Mouse (Mus musculus): ENCODE data around the gene C1ra.
"Not testable (repeated sequence)": the region's sequence is repeated elsewhere in the genome, so short reads cannot be mapped to it uniquely, and the experiment has no call there.

C1ra gene

GRCm38 (mm10) chr6:124512355-124512836 is at the start of gene C1ra:
C1ra (plus strand) TSS chr6:124512405.
- H3K36me3 ChIP-seq (ENCODE audit: insufficient read depth, low read length): no peaks in the 10 kb centered on the region
- no peaks in the 10 kb centered on the region for H3K9me3 ChIP-seq (ENCODE audit: low read length)
- H3K4me3 ChIP-seq (replicated peaks; ENCODE audit: low read length): no peak within 1 kb of the TSS
- H3K4me1 ChIP-seq (replicated peaks; ENCODE audit: low read depth, low read length): peaks cover 14% of the 10 kb centered on the region
- TF ChIP-seq CTCF (conservative IDR thresholded peaks at IDR 0.05; ENCODE audit: low read length): peak; percentile 85
- TF ChIP-seq POU5F1 (IDR thresholded peaks at IDR 0.05; ENCODE audit: borderline replicate concordance, low read length): no peak
- TF ChIP-seq NANOG (IDR thresholded peaks at IDR 0.05; ENCODE audit: borderline replicate concordance, low read length): no peak
- no peaks in the 10 kb centered on the region for H3K27me3 ChIP-seq (ENCODE audit: insufficient read depth, low read length)

DNA sequence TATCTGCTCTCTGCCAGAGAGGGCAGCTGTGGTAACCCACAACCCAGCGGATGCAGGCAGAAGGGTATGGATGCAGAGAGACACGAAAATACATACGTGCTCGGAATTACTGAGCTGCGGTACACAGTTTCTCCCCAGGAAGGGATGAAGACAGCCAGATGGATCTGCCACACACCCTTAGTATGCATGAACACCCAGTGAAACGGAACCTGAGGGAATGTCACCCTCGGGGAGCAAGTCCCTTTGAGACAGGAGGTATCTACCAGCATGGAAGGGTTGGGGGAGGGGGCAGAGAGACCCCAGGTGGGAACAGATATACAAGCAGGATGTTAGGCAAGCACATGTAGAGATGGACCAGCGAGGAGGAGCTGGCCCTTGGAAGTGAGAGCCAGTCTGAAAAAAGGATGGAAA is 48.3 kb upstream of the C1ra start:
- Histone ChIP-seq H3K9me3 (ENCODE audit: low read length) (no peaks in the 10 kb centered on the region), H3K27me3 (ENCODE audit: insufficient read depth, low read length) (peaks cover 55% of the 10 kb centered on the region), H3K4me3 (replicated peaks; ENCODE audit: low read length) (peak overlapping the region; percentile 78), H3K4me1 (replicated peaks; ENCODE audit: low read depth, low read length) (peaks cover 37% of the 10 kb centered on the region), H3K36me3 (ENCODE audit: insufficient read depth, low read length) (no peaks in the 10 kb centered on the region; the same call in 1 of the 2 replicates)
- TF ChIP-seq NANOG (IDR thresholded peaks at IDR 0.05; ENCODE audit: borderline replicate concordance, low read length) (no peak), POU5F1 (IDR thresholded peaks at IDR 0.05; ENCODE audit: borderline replicate concordance, low read length) (no peak), CTCF (conservative IDR thresholded peaks at IDR 0.05; ENCODE audit: low read length) (no peak)

GRCm38 (mm10) chr6:124464305-124465271 is 47.6 kb upstream of the C1ra start, which contains the start of gene Clstn3:
Clstn3 (minus strand) TSS chr6:124464794.
- Histone ChIP-seq H3K27me3 (ENCODE audit: insufficient read depth, low read length) (peaks cover 56% of the 10 kb centered on the region), H3K36me3 (ENCODE audit: insufficient read depth, low read length) (no peaks in the 10 kb centered on the region; the same call in 1 of the 2 replicates), H3K9me3 (ENCODE audit: low read length) (no peaks in the 10 kb centered on the region), H3K4me3 (replicated peaks; ENCODE audit: low read length) (peak within 1 kb of the TSS; percentile 78), H3K4me1 (replicated peaks; ENCODE audit: low read depth, low read length) (peaks cover 31% of the 10 kb centered on the region)
- TF ChIP-seq CTCF (conservative IDR thresholded peaks at IDR 0.05; ENCODE audit: low read length) (no peak), POU5F1 (IDR thresholded peaks at IDR 0.05; ENCODE audit: borderline replicate concordance, low read length) (no peak), NANOG (IDR thresholded peaks at IDR 0.05; ENCODE audit: borderline replicate concordance, low read length) (no peak)

DNA sequence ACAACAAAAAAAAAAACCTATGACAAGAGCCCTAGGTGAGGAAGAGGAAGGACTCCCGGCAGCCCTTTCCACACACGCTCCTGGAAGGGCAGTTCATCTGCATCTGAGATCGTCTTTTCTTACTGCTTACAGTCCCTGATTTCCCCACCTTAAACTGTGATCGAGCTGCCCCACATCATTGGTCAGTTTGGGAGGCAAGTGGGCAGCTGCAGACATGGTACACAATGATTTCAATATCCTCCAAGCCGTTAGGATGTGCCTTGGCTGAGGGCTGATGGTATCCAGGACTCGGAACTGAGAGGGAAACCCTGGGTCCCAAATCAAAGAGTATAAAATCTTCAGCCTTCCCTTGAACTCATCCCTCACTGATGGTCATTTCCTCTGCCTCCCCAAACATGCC is 46.9 kb upstream of the C1ra start:
- peaks cover 63% of the 10 kb centered on the region for H3K27me3 ChIP-seq (ENCODE audit: insufficient read depth, low read length)
- H3K4me3 ChIP-seq (replicated peaks; ENCODE audit: low read length): peak overlapping the region; percentile 78
- no peaks in the 10 kb centered on the region; the same call in 1 of the 2 replicates for H3K36me3 ChIP-seq (ENCODE audit: insufficient read depth, low read length)
- TF ChIP-seq POU5F1 (IDR thresholded peaks at IDR 0.05; ENCODE audit: borderline replicate concordance, low read length): no peak
- TF ChIP-seq NANOG (IDR thresholded peaks at IDR 0.05; ENCODE audit: borderline replicate concordance, low read length): no peak
- TF ChIP-seq CTCF (conservative IDR thresholded peaks at IDR 0.05; ENCODE audit: low read length): no peak
- peaks cover 26% of the 10 kb centered on the region for H3K4me1 ChIP-seq (replicated peaks; ENCODE audit: low read depth, low read length)
- no peaks in the 10 kb centered on the region for H3K9me3 ChIP-seq (ENCODE audit: low read length)

DNA sequence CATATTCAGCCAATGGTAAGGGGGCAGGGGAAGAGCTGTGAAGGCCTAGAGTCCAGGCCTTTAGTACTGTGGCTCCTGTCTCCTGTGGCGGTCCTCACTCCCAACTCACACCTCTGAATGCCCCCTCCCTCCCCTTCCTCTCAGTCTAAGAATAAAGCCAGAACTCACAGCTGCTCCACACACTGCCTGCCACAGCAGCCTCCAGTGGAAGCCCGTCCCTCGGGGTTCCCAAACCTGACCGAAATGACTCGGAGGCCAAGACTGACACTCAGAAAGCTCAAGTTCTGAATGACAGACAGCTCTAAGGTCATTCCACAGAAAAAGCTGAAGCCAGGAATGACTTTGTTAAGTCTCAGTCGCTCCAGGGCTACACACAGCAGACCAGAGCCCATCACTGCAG is 46.5 kb upstream of the C1ra start:
- Histone ChIP-seq H3K9me3 (ENCODE audit: low read length) (no peaks in the 10 kb centered on the region), H3K4me3 (replicated peaks; ENCODE audit: low read length) (peak overlapping the region; percentile 78; the same call in 1 of the 2 replicates), H3K27me3 (ENCODE audit: insufficient read depth, low read length) (peaks cover 67% of the 10 kb centered on the region), H3K36me3 (ENCODE audit: insufficient read depth, low read length) (no peaks in the 10 kb centered on the region; the same call in 1 of the 2 replicates), H3K4me1 (replicated peaks; ENCODE audit: low read depth, low read length) (peaks cover 26% of the 10 kb centered on the region)
- TF ChIP-seq CTCF (conservative IDR thresholded peaks at IDR 0.05; ENCODE audit: low read length) (no peak), POU5F1 (IDR thresholded peaks at IDR 0.05; ENCODE audit: borderline replicate concordance, low read length) (no peak), NANOG (IDR thresholded peaks at IDR 0.05; ENCODE audit: borderline replicate concordance, low read length) (no peak)

DNA sequence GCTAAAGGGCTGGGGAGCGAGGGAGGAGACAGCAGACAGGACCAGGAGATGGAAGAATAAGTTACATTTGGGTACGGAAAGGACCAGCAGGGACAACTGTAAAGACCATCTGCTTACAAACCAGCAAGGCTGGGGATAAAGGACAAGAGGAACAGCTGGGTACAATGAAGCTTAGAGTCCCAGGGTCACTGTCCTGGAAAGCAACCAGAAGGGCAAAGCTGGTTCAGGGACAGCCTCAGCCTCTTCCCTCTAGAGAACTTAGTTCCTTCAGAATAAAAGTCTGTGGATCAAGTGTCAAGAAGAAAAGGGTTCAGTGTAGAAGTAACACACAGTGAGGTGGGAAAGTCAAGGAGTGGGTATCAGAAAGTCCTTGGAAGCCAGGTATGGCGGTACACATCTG is 41.1 kb upstream of the C1ra start:
- Histone ChIP-seq H3K36me3 (ENCODE audit: insufficient read depth, low read length) (peaks cover 2% of the 10 kb centered on the region), H3K4me1 (replicated peaks; ENCODE audit: low read depth, low read length) (peaks cover 25% of the 10 kb centered on the region), H3K4me3 (replicated peaks; ENCODE audit: low read length) (no peak overlapping the region), H3K27me3 (ENCODE audit: insufficient read depth, low read length) (peaks cover 18% of the 10 kb centered on the region), H3K9me3 (ENCODE audit: low read length) (no peaks in the 10 kb centered on the region)
- TF ChIP-seq POU5F1 (IDR thresholded peaks at IDR 0.05; ENCODE audit: borderline replicate concordance, low read length) (no peak), NANOG (IDR thresholded peaks at IDR 0.05; ENCODE audit: borderline replicate concordance, low read length) (no peak), CTCF (conservative IDR thresholded peaks at IDR 0.05; ENCODE audit: low read length) (no peak)

- H3K4me3 ChIP-seq (replicated peaks; ENCODE audit: low read length); H3K9me3 ChIP-seq (ENCODE audit: low read length): not testable (repeated sequence)
- Histone ChIP-seq H3K36me3 (ENCODE audit: insufficient read depth, low read length) (peaks cover 11% of the 10 kb centered on the region), H3K27me3 (ENCODE audit: insufficient read depth, low read length) (peaks cover 13% of the 10 kb centered on the region), H3K4me1 (replicated peaks; ENCODE audit: low read depth, low read length) (peaks cover 32% of the 10 kb centered on the region)
Observed at GRCm38 (mm10) chr6:124471783-124472638, 40.2 kb upstream of the C1ra start.

- Histone ChIP-seq H3K4me1 (replicated peaks; ENCODE audit: low read depth, low read length) (peaks cover 40% of the 10 kb centered on the region), H3K36me3 (ENCODE audit: insufficient read depth, low read length) (peaks cover 17% of the 10 kb centered on the region), H3K9me3 (ENCODE audit: low read length) (no peaks in the 10 kb centered on the region), H3K27me3 (ENCODE audit: insufficient read depth, low read length) (peaks cover 13% of the 10 kb centered on the region), H3K4me3 (replicated peaks; ENCODE audit: low read length) (peak overlapping the region; percentile 21; the same call in 1 of the 2 replicates)
- TF ChIP-seq CTCF (conservative IDR thresholded peaks at IDR 0.05; ENCODE audit: low read length) (peak; percentile 100), NANOG (IDR thresholded peaks at IDR 0.05; ENCODE audit: borderline replicate concordance, low read length) (no peak)
Observed at GRCm38 (mm10) chr6:124472801-124473200, 39.4 kb upstream of the C1ra start.
